Mouse (Mus musculus) CH12.LX (cell line): ENCODE measurements at regions not wholly inside any gene's neighbourhood (a gene's known extent, or its start where the extent isn't known, plus 50 kb on each side); places are given as distances from the start of the nearest gene placed in this dataset.

Source experiments
- DNase-seq: peaks from one replicate; pipeline ENCODE4 v3.0.0-alpha.2; 2013; ENCODE audit errors: extremely low read depth
- H3K27ac ChIP-seq: 2 replicates; pipeline ENCODE4 v1.5.1; 2012; ENCODE audit warnings: low read depth, mild to moderate bottlenecking, control low read depth, moderate library complexity; ENCODE audit not compliant: insufficient read depth
- H3K27me3 ChIP-seq: replicated peaks from 2 replicates; pipeline ENCODE3; 2012; ENCODE audit warnings: inconsistent platforms
- H3K36me3 ChIP-seq, 2 experiments: replicated peaks in 1 of 2; 2 replicates each; pipeline versions ENCODE3 to v1.6.1; 2012; ENCODE audit warnings: inconsistent platforms in 1 of 2, low read length in 1 of 2, mild to moderate bottlenecking in 1 of 2, mixed read lengths in 1 of 2, moderate library complexity in 1 of 2; ENCODE audit not compliant: control insufficient read depth in 1 of 2, insufficient read depth in 1 of 2
- H3K4me1 ChIP-seq, 2 experiments: 2 replicates each; pipeline ENCODE4 v1.6.1; 2012; ENCODE audit warnings: inconsistent platforms in 1 of 2, moderate library complexity in 1 of 2; ENCODE audit not compliant: insufficient read depth in 2 of 2, control insufficient read depth in 1 of 2
- H3K4me2 ChIP-seq: 2 replicates; pipeline ENCODE4 v1.6.1; 2012; ENCODE audit warnings: low read depth, mild to moderate bottlenecking, control low read depth; ENCODE audit not compliant: poor library complexity, insufficient read depth, severe bottlenecking
- H3K4me3 ChIP-seq, 3 experiments: fragments of 150-350 bp in 1 of 3; sonication (generic) in 1 of 3; replicated peaks in 1 of 3; 2 replicates each; pipeline versions ENCODE3 to v1.5.1; 2011 to 2012; ENCODE audit warnings: low read depth in 2 of 3, low read length in 2 of 3, mild to moderate bottlenecking in 2 of 3, moderate library complexity in 2 of 3, control low read depth in 1 of 3, improper control_type of control experiment in 1 of 3, inconsistent platforms in 1 of 3, mixed read lengths in 1 of 3; ENCODE audit not compliant: poor library complexity in 1 of 3
- H3K79me2 ChIP-seq: replicated peaks from 2 replicates; pipeline ENCODE4 v1.6.1; 2012; ENCODE audit warnings: mild to moderate bottlenecking, moderate library complexity; ENCODE audit not compliant: control insufficient read depth, poor library complexity, insufficient read depth, severe bottlenecking; ENCODE audit errors: extremely low read depth
- H3K9ac ChIP-seq: 2 replicates; pipeline ENCODE4 v1.6.1; 2012; ENCODE audit warnings: low read depth, mild to moderate bottlenecking, control low read depth, moderate library complexity; ENCODE audit not compliant: insufficient read depth
- H3K9me3 ChIP-seq: replicated peaks from 2 replicates; pipeline ENCODE3; 2012; ENCODE audit warnings: low read length, inconsistent platforms, mixed read lengths
- CHD1 ChIP-seq: IDR thresholded peaks from 2 replicates; pipeline ENCODE4 v1.6.1; 2012; ENCODE audit warnings: low read depth, low read length, improper control_type of control experiment, inconsistent platforms
- CHD2 ChIP-seq: IDR thresholded peaks from 2 replicates; pipeline ENCODE4 v1.6.1; 2011; ENCODE audit warnings: low read length, improper control_type of control experiment
- CTCF ChIP-seq, 2 experiments: IDR thresholded peaks in 1 of 2; conservative IDR thresholded peaks in 1 of 2; 2 replicates each; pipeline ENCODE4 v1.5.1; 2011 to 2012; ENCODE audit warnings: low read depth in 2 of 2, low read length in 2 of 2, improper control_type of control experiment in 1 of 2, inconsistent platforms in 1 of 2, mild to moderate bottlenecking in 1 of 2, moderate library complexity in 1 of 2
- E2F4 ChIP-seq: IDR thresholded peaks from 2 replicates; pipeline ENCODE4 v1.6.1; 2011; ENCODE audit warnings: low read depth, low read length, improper control_type of control experiment; ENCODE audit not compliant: insufficient replicate concordance
- ETS1 ChIP-seq: conservative IDR thresholded peaks from 2 replicates; pipeline ENCODE4 v1.6.1; 2012; ENCODE audit warnings: low read depth, mild to moderate bottlenecking, inconsistent platforms, low read length, improper control_type of control experiment, moderate library complexity
- GABPA ChIP-seq: IDR thresholded peaks from 2 replicates; pipeline ENCODE4 v1.6.1; 2012; ENCODE audit warnings: low read depth, low read length, improper control_type of control experiment, inconsistent platforms; ENCODE audit not compliant: insufficient replicate concordance
- HCFC1 ChIP-seq: IDR thresholded peaks from 2 replicates; pipeline ENCODE4 v1.6.1; 2012; ENCODE audit warnings: low read depth, mild to moderate bottlenecking, inconsistent platforms, low read length, improper control_type of control experiment
- IRF4 ChIP-seq: IDR thresholded peaks from 2 replicates; pipeline ENCODE4 v1.6.1; 2014; ENCODE audit warnings: low read depth, mild to moderate bottlenecking, inconsistent platforms, low read length, improper control_type of control experiment
- JUN ChIP-seq: IDR thresholded peaks from 2 replicates; pipeline ENCODE4 v1.6.1; 2011; ENCODE audit warnings: low read depth, mild to moderate bottlenecking, low read length, improper control_type of control experiment, moderate library complexity; ENCODE audit not compliant: insufficient read depth
- JUND ChIP-seq: conservative IDR thresholded peaks from 2 replicates; pipeline ENCODE4 v1.6.1; 2011; ENCODE audit warnings: low read depth, low read length, improper control_type of control experiment
- KAT2A ChIP-seq: IDR thresholded peaks from 2 replicates; pipeline ENCODE4 v1.6.1; 2012; ENCODE audit warnings: low read length, improper control_type of control experiment, inconsistent platforms; ENCODE audit not compliant: insufficient replicate concordance
- MAFK ChIP-seq: IDR thresholded peaks from 2 replicates; pipeline ENCODE4 v1.6.1; 2011; ENCODE audit warnings: low read length, improper control_type of control experiment; ENCODE audit not compliant: insufficient replicate concordance
- MAX ChIP-seq: IDR thresholded peaks from 2 replicates; pipeline ENCODE4 v1.6.1; 2011; ENCODE audit warnings: low read length, improper control_type of control experiment
- MAZ ChIP-seq: IDR thresholded peaks from 2 replicates; pipeline ENCODE4 v1.6.1; 2012; ENCODE audit warnings: low read depth, mild to moderate bottlenecking, inconsistent platforms, low read length, improper control_type of control experiment, moderate library complexity
- MEF2A ChIP-seq: IDR thresholded peaks from 2 replicates; pipeline ENCODE4 v1.6.1; 2014; ENCODE audit warnings: low read depth, mild to moderate bottlenecking, inconsistent platforms, low read length, improper control_type of control experiment, borderline replicate concordance
- MYC ChIP-seq: IDR thresholded peaks from 2 replicates; pipeline ENCODE4 v1.6.1; 2011; ENCODE audit warnings: low read depth, mild to moderate bottlenecking, improper control_type of control experiment, low read length
- NELFE ChIP-seq: IDR thresholded peaks from 2 replicates; pipeline ENCODE4 v1.6.1; 2011; ENCODE audit warnings: low read depth, low read length, improper control_type of control experiment
- POLR2A ChIP-seq: IDR thresholded peaks from 2 replicates; pipeline ENCODE4 v1.6.1; 2011; ENCODE audit warnings: low read depth, mild to moderate bottlenecking, improper control_type of control experiment, low read length
- POLR2AphosphoS2 ChIP-seq: IDR thresholded peaks from 2 replicates; pipeline ENCODE4 v1.6.1; 2011; ENCODE audit warnings: low read depth, low read length, improper control_type of control experiment
- RCOR1 ChIP-seq: conservative IDR thresholded peaks from 2 replicates; pipeline ENCODE4 v1.6.1; 2012; ENCODE audit warnings: low read depth, mild to moderate bottlenecking, inconsistent platforms, low read length, improper control_type of control experiment
- SIN3A ChIP-seq: IDR thresholded peaks from 2 replicates; pipeline ENCODE4 v1.6.1; 2012; ENCODE audit warnings: low read length, improper control_type of control experiment, inconsistent platforms
- TBP ChIP-seq: conservative IDR thresholded peaks from 2 replicates; pipeline ENCODE4 v1.6.1; 2011; ENCODE audit warnings: low read depth, low read length, improper control_type of control experiment
- ZMIZ1 ChIP-seq: IDR thresholded peaks from 2 replicates; pipeline ENCODE4 v1.6.1; 2012; ENCODE audit warnings: low read depth, mild to moderate bottlenecking, inconsistent platforms, low read length, improper control_type of control experiment
- ZNF384 ChIP-seq: IDR thresholded peaks from 2 replicates; pipeline ENCODE4 v1.6.1; 2012; ENCODE audit warnings: low read depth, low read length, improper control_type of control experiment, inconsistent platforms
- dilution Hi-C: fragments of 300-500 bp; cut with MboI; formaldehyde crosslinking; loops from 2 replicates; pipeline ENCODE4 v1.14.3; 2020; ENCODE audit warnings: low sequenced_read_pairs; ENCODE audit not compliant: extremely low pct_unique_long_range_greater_than_20kb, extremely low pct_ligation_motif_present
- in situ Hi-C: fragments of 300-500 bp; cut with MboI; formaldehyde crosslinking; loops from 3 replicates; pipeline ENCODE4 v1.14.3; 2019; ENCODE audit warnings: low sequenced_read_pairs, low pct_ligation_motif_present, low pct_unique_long_range_greater_than_20kb, mixed read lengths

- no peak overlapping the region for H3K9ac ChIP-seq
- H3K79me2 ChIP-seq = no peaks in the 10 kb centered on the region
- TF ChIP-seq ZNF384 (no peak), GABPA (no peak), RCOR1 (no peak), ZMIZ1 (no peak), POLR2AphosphoS2 (no peak), MAZ (no peak), HCFC1 (no peak), NELFE (no peak), SIN3A (no peak), E2F4 (no peak), MYC (no peak), MEF2A (no peak), CHD1 (no peak), KAT2A (no peak), JUN (no peak), JUND (no peak)
- H3K27me3 ChIP-seq = no peaks in the 10 kb centered on the region
- no peak overlapping the region for H3K4me3 ChIP-seq
- no peaks in the 10 kb centered on the region for H3K4me1 ChIP-seq
- no peak for DNase-seq
- no peak overlapping the region for H3K27ac ChIP-seq
- H3K9me3 ChIP-seq = no peaks in the 10 kb centered on the region
- in situ Hi-C loops (no loop called here), dilution Hi-C loops (no loop called here)
- H3K36me3 ChIP-seq = no peaks in the 10 kb centered on the region
- H3K4me2 ChIP-seq = no peak overlapping the region
These were observed 245.3 kb upstream of the Nr2f1 start for GRCm38 (mm10) chr13:78444691-78445349.

- Histone ChIP-seq H3K4me3 (no peak overlapping the region), H3K27ac (no peak overlapping the region), H3K4me2 (no peak overlapping the region), H3K9me3 (no peaks in the 10 kb centered on the region), H3K9ac (no peak overlapping the region), H3K4me1 (no peaks in the 10 kb centered on the region)
- in situ Hi-C loops = no loop called here
- TF ChIP-seq TBP (no peak), CTCF (conservative IDR thresholded peaks at IDR 0.05 in 1 of 2, IDR thresholded peaks at IDR 0.05 in 1 of 2; ENCODE audit: low read depth in 2 of 2, low read length in 2 of 2) (no peak), E2F4 (no peak), MAX (no peak), POLR2A (no peak), JUND (no peak), MAFK (no peak), IRF4 (no peak), CHD2 (no peak), SIN3A (no peak), ETS1 (no peak), ZMIZ1 (no peak), ZNF384 (no peak)
- TF ChIP-seq, all 38 proteins: peak for 0
- dilution Hi-C loops = no loop called here
- no peaks in the 10 kb centered on the region for H3K27me3 ChIP-seq
- no peaks in the 10 kb centered on the region for H3K79me2 ChIP-seq
- DNase-seq = no peak
- H3K36me3 ChIP-seq = no peaks in the 10 kb centered on the region
These were observed 228.9 kb upstream of the Nr2f1 start for GRCm38 (mm10) chr13:78428469-78428868.
